Mouse (Mus musculus) liver, embryonic 14.5 days (tissue): ENCODE results near the gene Snph.

Experiments
- CTCF ChIP-seq: IDR thresholded peaks from 2 replicates; pipeline ENCODE4 v1.5.1; 2016; ENCODE audit warnings: antibody characterized with exemption, low read depth, control low read depth
- EP300 ChIP-seq: IDR thresholded peaks from 2 replicates; pipeline ENCODE4 v1.6.1; 2016; ENCODE audit warnings: antibody characterized with exemption, low read depth

DNA sequence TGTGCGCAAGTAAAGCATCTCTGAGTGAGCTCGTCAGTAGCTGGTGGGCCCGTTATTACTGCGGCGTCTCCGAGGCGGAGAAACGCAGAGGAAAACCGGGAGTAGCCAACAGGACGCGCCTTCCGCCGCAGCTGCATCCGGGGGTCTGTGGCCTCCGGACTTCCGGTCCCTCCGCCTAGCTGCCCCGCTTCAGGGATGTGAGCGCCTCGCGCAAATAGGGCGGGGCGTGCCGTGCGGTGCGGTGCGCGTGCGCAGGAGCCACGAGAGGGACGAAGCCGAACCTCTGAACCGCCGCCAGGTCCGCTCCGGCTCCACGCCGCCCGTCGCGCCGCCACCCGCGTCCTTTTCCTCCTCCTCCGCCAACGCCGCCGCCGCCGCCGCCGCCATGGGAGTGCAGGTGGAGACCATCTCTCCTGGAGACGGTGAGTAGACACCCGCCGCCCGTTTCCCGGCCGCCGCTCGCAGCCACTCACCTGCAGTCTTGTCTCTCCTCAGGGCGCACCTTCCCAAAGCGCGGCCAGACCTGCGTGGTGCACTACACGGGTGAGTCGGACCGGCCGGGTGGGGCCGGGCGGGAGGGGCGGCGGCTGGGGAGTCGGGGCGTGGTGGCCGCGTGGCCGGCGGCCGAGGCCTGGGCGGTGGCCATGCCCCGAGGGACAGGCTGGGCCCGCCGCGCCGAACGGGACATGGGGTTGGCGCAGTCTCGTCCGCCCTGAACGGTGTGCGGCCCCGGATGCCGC lies 89.9 kb downstream of the Snph start, which contains the start of gene Fkbp1a:
- 0 out of 2 replicates have a peak, but pooled peaks have one; percentile 14 for TF ChIP-seq CTCF
- TF ChIP-seq EP300, result no peak
